Mouse (Mus musculus): ENCODE data around the gene Oit3. TPM values are rescaled to one million over a fixed set of nuclear protein-coding genes. Genes with fewer than 3 reads are reported as not detected.
A peak's percentile ranks its signal among the peaks of the same experiment; 100 is the strongest.

The Oit3 gene
- polyA plus RNA-seq, 1 experiment from 2014 or later: 0.21 TPM

- WGBS: 38% methylated on average over 5 of the region's 5 CpGs
- peak; percentile 70 for ATAC-seq (ENCODE audit: low FRiP score)
- H3K27me3 ChIP-seq: no peaks in the 10 kb centered on the region
Observed at GRCm38 (mm10) chr10:59451839-59452238, 10.3 kb upstream of the Oit3 start.

GRCm38 (mm10) chr10:59447546-59447945 is 6.0 kb upstream of the Oit3 start:
- H3K9ac ChIP-seq: no peak overlapping the region
- 81% methylated on average over 9 of the region's 9 CpGs for WGBS
- peaks cover 10% of the 10 kb centered on the region; the same call in 1 of the 2 replicates for H3K4me1 ChIP-seq (replicated peaks)
- no peak for ATAC-seq (ENCODE audit: low FRiP score)
- H3K36me3 ChIP-seq: no peaks in the 10 kb centered on the region
- no peak overlapping the region for H3K4me3 ChIP-seq
- no peaks in the 10 kb centered on the region for H3K27me3 ChIP-seq
- H3K9me3 ChIP-seq: no peaks in the 10 kb centered on the region
- no peak overlapping the region for H3K4me2 ChIP-seq
- H3K27ac ChIP-seq: no peak overlapping the region

More at GRCm38 (mm10) chr10:59451839-59452238, 10.3 kb upstream of the Oit3 start:
- Histone ChIP-seq H3K9ac (no peak overlapping the region), H3K9me3 (no peaks in the 10 kb centered on the region), H3K4me1 (replicated peaks) (no peaks in the 10 kb centered on the region; the same call in 1 of the 2 replicates), H3K4me3 (no peak overlapping the region), H3K36me3 (no peaks in the 10 kb centered on the region), H3K27ac (no peak overlapping the region), H3K4me2 (no peak overlapping the region)

GRCm38 (mm10) chr10:59446911-59447437 is 5.4 kb upstream of the Oit3 start:
- H3K4me1 ChIP-seq (replicated peaks): peaks cover 10% of the 10 kb centered on the region; the same call in 1 of the 2 replicates
- H3K9me3 ChIP-seq: no peaks in the 10 kb centered on the region
- 87% methylated on average over 9 of the region's 10 CpGs for WGBS
- no peak for ATAC-seq (ENCODE audit: low FRiP score)
- H3K36me3 ChIP-seq: no peaks in the 10 kb centered on the region
- no peak overlapping the region for H3K9ac ChIP-seq
- H3K27ac ChIP-seq: no peak overlapping the region
- no peak overlapping the region for H3K4me2 ChIP-seq
- no peak overlapping the region for H3K4me3 ChIP-seq
- H3K27me3 ChIP-seq: no peaks in the 10 kb centered on the region

GRCm38 (mm10) chr10:59444635-59445034 is 3.1 kb upstream of the Oit3 start:
- 32% methylated on average over 8 of the region's 8 CpGs for WGBS
- no peak overlapping the region for H3K27ac ChIP-seq
- no peaks in the 10 kb centered on the region for H3K9me3 ChIP-seq
- no peak overlapping the region for H3K4me2 ChIP-seq
- H3K9ac ChIP-seq: no peak overlapping the region
- H3K4me1 ChIP-seq (replicated peaks): peaks cover 10% of the 10 kb centered on the region; the same call in 1 of the 2 replicates
- no peaks in the 10 kb centered on the region for H3K27me3 ChIP-seq
- H3K36me3 ChIP-seq: no peaks in the 10 kb centered on the region
- no peak overlapping the region for H3K4me3 ChIP-seq
- no peak for ATAC-seq (ENCODE audit: low FRiP score)

- no peak for ATAC-seq (ENCODE audit: low FRiP score)
- Histone ChIP-seq H3K4me1 (replicated peaks) (peaks cover 10% of the 10 kb centered on the region; the same call in 1 of the 2 replicates), H3K4me2 (no peak overlapping the region), H3K4me3 (no peak overlapping the region), H3K27me3 (no peaks in the 10 kb centered on the region), H3K9ac (no peak overlapping the region), H3K9me3 (no peaks in the 10 kb centered on the region), H3K36me3 (no peaks in the 10 kb centered on the region), H3K27ac (no peak overlapping the region)
- WGBS: 58% methylated on average over 3 of the region's 3 CpGs
Observed at GRCm38 (mm10) chr10:59444106-59444505, 2.5 kb upstream of the Oit3 start.

- Histone ChIP-seq H3K27ac (no peak overlapping the region), H3K9ac (no peak overlapping the region), H3K4me1 (replicated peaks) (peaks cover 10% of the 10 kb centered on the region; the same call in 1 of the 2 replicates), H3K4me2 (no peak overlapping the region), H3K36me3 (no peaks in the 10 kb centered on the region), H3K27me3 (no peaks in the 10 kb centered on the region), H3K4me3 (no peak overlapping the region), H3K9me3 (no peaks in the 10 kb centered on the region)
- ATAC-seq (ENCODE audit: low FRiP score): no peak
- 30% methylated on average over 7 of the region's 7 CpGs for WGBS
Observed at GRCm38 (mm10) chr10:59443212-59443611, 1.6 kb upstream of the Oit3 start.

GRCm38 (mm10) chr10:59440177-59440576 is 1.4 kb downstream of the Oit3 start:
- no peaks in the 10 kb centered on the region for H3K27me3 ChIP-seq
- WGBS: 64% methylated on average over 6 of the region's 6 CpGs

GRCm38 (mm10) chr10:59439508-59439931 is 2.1 kb downstream of the Oit3 start:
- Histone ChIP-seq H3K4me3 (no peak overlapping the region), H3K36me3 (no peaks in the 10 kb centered on the region)
- WGBS: 67% methylated on average over 5 of the region's 5 CpGs

More at GRCm38 (mm10) chr10:59440177-59440576, 1.4 kb downstream of the Oit3 start:
- Histone ChIP-seq H3K27ac (no peak overlapping the region), H3K36me3 (no peaks in the 10 kb centered on the region), H3K4me2 (no peak overlapping the region), H3K4me1 (replicated peaks) (peaks cover 10% of the 10 kb centered on the region; the same call in 1 of the 2 replicates), H3K9ac (no peak overlapping the region), H3K4me3 (no peak overlapping the region), H3K9me3 (no peaks in the 10 kb centered on the region)
- no peak for ATAC-seq (ENCODE audit: low FRiP score)

GRCm38 (mm10) chr10:59438651-59439050 is 2.9 kb downstream of the Oit3 start:
- Histone ChIP-seq H3K36me3 (no peaks in the 10 kb centered on the region), H3K9ac (no peak overlapping the region), H3K4me2 (no peak overlapping the region), H3K27ac (no peak overlapping the region), H3K4me1 (replicated peaks) (peaks cover 5% of the 10 kb centered on the region; the same call in 1 of the 2 replicates), H3K27me3 (no peaks in the 10 kb centered on the region), H3K9me3 (no peaks in the 10 kb centered on the region), H3K4me3 (no peak overlapping the region)
- no peak for ATAC-seq (ENCODE audit: low FRiP score)
- 93% methylated on average over 12 of the region's 12 CpGs for WGBS

More at GRCm38 (mm10) chr10:59439508-59439931, 2.1 kb downstream of the Oit3 start:
- H3K27me3 ChIP-seq: no peaks in the 10 kb centered on the region
- H3K27ac ChIP-seq: no peak overlapping the region
- H3K9me3 ChIP-seq: no peaks in the 10 kb centered on the region
- H3K4me2 ChIP-seq: no peak overlapping the region
- peaks cover 6% of the 10 kb centered on the region; the same call in 1 of the 2 replicates for H3K4me1 ChIP-seq (replicated peaks)
- ATAC-seq (ENCODE audit: low FRiP score): no peak
- no peak overlapping the region for H3K9ac ChIP-seq

GRCm38 (mm10) chr10:59435746-59436145 is 5.8 kb downstream of the Oit3 start:
- Histone ChIP-seq H3K9me3 (no peaks in the 10 kb centered on the region), H3K27me3 (no peaks in the 10 kb centered on the region), H3K27ac (no peak overlapping the region), H3K4me2 (no peak overlapping the region), H3K9ac (no peak overlapping the region), H3K4me1 (replicated peaks) (no peaks in the 10 kb centered on the region), H3K36me3 (no peaks in the 10 kb centered on the region), H3K4me3 (no peak overlapping the region)
- ATAC-seq (ENCODE audit: low FRiP score): no peak
- WGBS: 94% methylated on average over 18 of the region's 18 CpGs

GRCm38 (mm10) chr10:59430701-59431218 is 10.8 kb downstream of the Oit3 start:
- Histone ChIP-seq H3K4me2 (no peak overlapping the region), H3K4me1 (replicated peaks) (0 out of 2 replicates have a peak, but pooled peaks cover 5% of the 10 kb centered on the region), H3K4me3 (no peak overlapping the region), H3K9me3 (no peaks in the 10 kb centered on the region), H3K27ac (no peak overlapping the region), H3K9ac (no peak overlapping the region), H3K36me3 (no peaks in the 10 kb centered on the region), H3K27me3 (no peaks in the 10 kb centered on the region)
- no peak for ATAC-seq (ENCODE audit: low FRiP score)
- WGBS: 75% methylated on average over 6 of the region's 6 CpGs

GRCm38 (mm10) chr10:59429448-59430135 is 12.0 kb downstream of the Oit3 start:
- H3K27ac ChIP-seq: no peak overlapping the region
- H3K27me3 ChIP-seq: no peaks in the 10 kb centered on the region
- H3K9ac ChIP-seq: no peak overlapping the region
- ATAC-seq (ENCODE audit: low FRiP score): no peak
- no peak overlapping the region for H3K4me3 ChIP-seq
- H3K4me1 ChIP-seq (replicated peaks): 0 out of 2 replicates have a peak, but pooled peaks cover 5% of the 10 kb centered on the region
- H3K9me3 ChIP-seq: no peaks in the 10 kb centered on the region
- no peak overlapping the region for H3K4me2 ChIP-seq
- no peaks in the 10 kb centered on the region for H3K36me3 ChIP-seq
- WGBS: 75% methylated on average over 16 of the region's 16 CpGs
